Mouse (Mus musculus) CH12.LX (cell line): ENCODE measurements at regions not wholly inside any gene's neighbourhood (a gene's known extent, or its start where the extent isn't known, plus 50 kb on each side); places are given as distances from the start of the nearest gene placed in this dataset.

Source experiments
- DNase-seq: peaks from one replicate; pipeline ENCODE4 v3.0.0-alpha.2; 2013; ENCODE audit errors: extremely low read depth
- H3K27ac ChIP-seq: 2 replicates; pipeline ENCODE4 v1.5.1; 2012; ENCODE audit warnings: low read depth, mild to moderate bottlenecking, control low read depth, moderate library complexity; ENCODE audit not compliant: insufficient read depth
- H3K27me3 ChIP-seq: replicated peaks from 2 replicates; pipeline ENCODE3; 2012; ENCODE audit warnings: inconsistent platforms
- H3K36me3 ChIP-seq, 2 experiments: replicated peaks in 1 of 2; 2 replicates each; pipeline versions ENCODE3 to v1.6.1; 2012; ENCODE audit warnings: inconsistent platforms in 1 of 2, low read length in 1 of 2, mild to moderate bottlenecking in 1 of 2, mixed read lengths in 1 of 2, moderate library complexity in 1 of 2; ENCODE audit not compliant: control insufficient read depth in 1 of 2, insufficient read depth in 1 of 2
- H3K4me1 ChIP-seq, 2 experiments: 2 replicates each; pipeline ENCODE4 v1.6.1; 2012; ENCODE audit warnings: inconsistent platforms in 1 of 2, moderate library complexity in 1 of 2; ENCODE audit not compliant: insufficient read depth in 2 of 2, control insufficient read depth in 1 of 2
- H3K4me2 ChIP-seq: 2 replicates; pipeline ENCODE4 v1.6.1; 2012; ENCODE audit warnings: low read depth, mild to moderate bottlenecking, control low read depth; ENCODE audit not compliant: poor library complexity, insufficient read depth, severe bottlenecking
- H3K4me3 ChIP-seq, 3 experiments: fragments of 150-350 bp in 1 of 3; sonication (generic) in 1 of 3; replicated peaks in 1 of 3; 2 replicates each; pipeline versions ENCODE3 to v1.5.1; 2011 to 2012; ENCODE audit warnings: low read depth in 2 of 3, low read length in 2 of 3, mild to moderate bottlenecking in 2 of 3, moderate library complexity in 2 of 3, control low read depth in 1 of 3, improper control_type of control experiment in 1 of 3, inconsistent platforms in 1 of 3, mixed read lengths in 1 of 3; ENCODE audit not compliant: poor library complexity in 1 of 3
- H3K79me2 ChIP-seq: replicated peaks from 2 replicates; pipeline ENCODE4 v1.6.1; 2012; ENCODE audit warnings: mild to moderate bottlenecking, moderate library complexity; ENCODE audit not compliant: control insufficient read depth, poor library complexity, insufficient read depth, severe bottlenecking; ENCODE audit errors: extremely low read depth
- H3K9ac ChIP-seq: 2 replicates; pipeline ENCODE4 v1.6.1; 2012; ENCODE audit warnings: low read depth, mild to moderate bottlenecking, control low read depth, moderate library complexity; ENCODE audit not compliant: insufficient read depth
- H3K9me3 ChIP-seq: replicated peaks from 2 replicates; pipeline ENCODE3; 2012; ENCODE audit warnings: low read length, inconsistent platforms, mixed read lengths
- CHD1 ChIP-seq: IDR thresholded peaks from 2 replicates; pipeline ENCODE4 v1.6.1; 2012; ENCODE audit warnings: low read depth, low read length, improper control_type of control experiment, inconsistent platforms
- CTCF ChIP-seq, 2 experiments: IDR thresholded peaks in 1 of 2; conservative IDR thresholded peaks in 1 of 2; 2 replicates each; pipeline ENCODE4 v1.5.1; 2011 to 2012; ENCODE audit warnings: low read depth in 2 of 2, low read length in 2 of 2, improper control_type of control experiment in 1 of 2, inconsistent platforms in 1 of 2, mild to moderate bottlenecking in 1 of 2, moderate library complexity in 1 of 2
- E2F4 ChIP-seq: IDR thresholded peaks from 2 replicates; pipeline ENCODE4 v1.6.1; 2011; ENCODE audit warnings: low read depth, low read length, improper control_type of control experiment; ENCODE audit not compliant: insufficient replicate concordance
- JUND ChIP-seq: conservative IDR thresholded peaks from 2 replicates; pipeline ENCODE4 v1.6.1; 2011; ENCODE audit warnings: low read depth, low read length, improper control_type of control experiment
- POLR2A ChIP-seq: IDR thresholded peaks from 2 replicates; pipeline ENCODE4 v1.6.1; 2011; ENCODE audit warnings: low read depth, mild to moderate bottlenecking, improper control_type of control experiment, low read length
- RAD21 ChIP-seq: IDR thresholded peaks from 2 replicates; pipeline ENCODE4 v1.6.1; 2011; ENCODE audit warnings: low read depth, mild to moderate bottlenecking, low read length, improper control_type of control experiment, moderate library complexity
- SIN3A ChIP-seq: IDR thresholded peaks from 2 replicates; pipeline ENCODE4 v1.6.1; 2012; ENCODE audit warnings: low read length, improper control_type of control experiment, inconsistent platforms
- SMC3 ChIP-seq: IDR thresholded peaks from 2 replicates; pipeline ENCODE4 v1.6.1; 2011; ENCODE audit warnings: low read depth, low read length, improper control_type of control experiment
- ZNF384 ChIP-seq: IDR thresholded peaks from 2 replicates; pipeline ENCODE4 v1.6.1; 2012; ENCODE audit warnings: low read depth, low read length, improper control_type of control experiment, inconsistent platforms
- dilution Hi-C: fragments of 300-500 bp; cut with MboI; formaldehyde crosslinking; loops from 2 replicates; pipeline ENCODE4 v1.14.3; 2020; ENCODE audit warnings: low sequenced_read_pairs; ENCODE audit not compliant: extremely low pct_unique_long_range_greater_than_20kb, extremely low pct_ligation_motif_present
- in situ Hi-C: fragments of 300-500 bp; cut with MboI; formaldehyde crosslinking; loops from 3 replicates; pipeline ENCODE4 v1.14.3; 2019; ENCODE audit warnings: low sequenced_read_pairs, low pct_ligation_motif_present, low pct_unique_long_range_greater_than_20kb, mixed read lengths

DNA sequence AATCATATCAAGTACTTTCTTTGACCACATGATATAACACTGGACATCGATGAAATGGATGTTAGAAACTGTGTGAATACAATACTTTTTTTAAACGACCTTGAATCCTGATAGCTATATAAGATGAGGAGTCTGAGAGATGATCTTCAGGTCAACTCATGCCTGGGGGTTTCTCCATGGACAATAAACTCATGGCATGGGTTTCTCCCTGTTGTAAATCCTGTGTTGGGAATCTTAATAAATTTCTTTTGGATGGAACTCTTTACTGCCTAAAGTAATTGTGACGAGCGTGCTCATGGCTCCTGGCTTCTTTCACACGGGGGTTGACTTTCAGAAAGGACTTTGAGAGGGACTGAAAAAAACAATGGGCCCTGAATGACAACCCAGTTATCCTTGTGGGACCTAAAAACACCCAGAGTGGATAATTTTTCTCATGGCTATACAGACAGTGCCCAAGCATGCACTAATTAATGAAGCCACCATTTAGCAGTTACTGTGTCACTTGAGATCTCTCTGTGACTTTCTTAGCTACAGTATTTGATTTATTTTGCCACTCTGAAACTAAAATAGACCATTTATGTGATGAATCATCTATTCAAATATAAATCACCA is 167.2 kb upstream of the Gimd1 start:
- no peak for DNase-seq
- Histone ChIP-seq H3K9me3 (no peaks in the 10 kb centered on the region), H3K79me2 (no peaks in the 10 kb centered on the region), H3K27ac (no peak overlapping the region), H3K4me1 (no peaks in the 10 kb centered on the region), H3K4me3 (no peak overlapping the region), H3K4me2 (no peak overlapping the region), H3K36me3 (no peaks in the 10 kb centered on the region), H3K27me3 (no peaks in the 10 kb centered on the region), H3K9ac (no peak overlapping the region)
- dilution Hi-C loops (no loop called here), in situ Hi-C loops (no loop called here)
- TF ChIP-seq JUND (no peak), POLR2A (no peak), CHD1 (no peak)
- TF ChIP-seq, all 38 proteins: peak for 0

GRCm38 (mm10) chr3:132471070-132471469 is 158.6 kb upstream of the Gimd1 start:
- Histone ChIP-seq H3K4me3 (no peak overlapping the region), H3K27me3 (no peaks in the 10 kb centered on the region), H3K4me1 (peaks cover 0 to 9% of the 10 kb centered on the region in 2 experiments; a peak in 2 of 4 replicates), H3K36me3 (no peaks in the 10 kb centered on the region), H3K27ac (no peak overlapping the region), H3K9ac (no peak overlapping the region), H3K9me3 (no peaks in the 10 kb centered on the region), H3K4me2 (no peak overlapping the region), H3K79me2 (no peaks in the 10 kb centered on the region)
- dilution Hi-C loops: no loop called here
- TF ChIP-seq POLR2A: no peak
- DNase-seq: no peak
- in situ Hi-C loops: no loop called here

DNA sequence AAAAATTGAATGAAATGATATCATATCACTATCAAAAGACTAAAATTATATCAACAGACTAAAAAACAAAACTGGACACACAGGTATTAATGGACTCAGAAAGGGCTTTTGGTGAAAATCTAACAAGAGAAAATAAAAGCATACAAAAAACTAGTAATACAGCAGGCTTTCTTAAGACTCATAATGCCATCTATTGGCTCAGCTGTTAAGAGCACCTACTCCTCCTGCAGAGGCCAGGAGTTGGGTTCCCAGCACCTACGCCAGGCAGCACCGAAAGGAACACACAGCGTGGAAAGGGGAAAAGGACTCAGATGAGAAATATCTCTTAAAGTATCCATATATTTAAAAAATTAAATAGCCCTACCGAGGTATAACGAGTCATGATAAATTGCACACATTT is 151.9 kb upstream of the Gimd1 start:
- dilution Hi-C loops: no loop called here
- no peaks in the 10 kb centered on the region for H3K27me3 ChIP-seq
- H3K4me1 ChIP-seq: peaks cover 0 to 9% of the 10 kb centered on the region in 2 experiments; a peak in 2 of 4 replicates
- DNase-seq: no peak
- H3K79me2 ChIP-seq: no peaks in the 10 kb centered on the region
- H3K9ac ChIP-seq: no peak overlapping the region
- H3K4me2 ChIP-seq: no peak overlapping the region
- no peak overlapping the region for H3K27ac ChIP-seq
- H3K36me3 ChIP-seq: no peaks in the 10 kb centered on the region
- TF ChIP-seq SIN3A (no peak), CTCF (conservative IDR thresholded peaks at IDR 0.05 in 1 of 2, IDR thresholded peaks at IDR 0.05 in 1 of 2; ENCODE audit: low read depth in 2 of 2, low read length in 2 of 2) (peak in 1 of 2 experiments; percentile 61; a peak in 2 of 4 replicates), RAD21 (peak; percentile 63), SMC3 (peak; percentile 37; the same call in 1 of the 2 replicates), POLR2A (no peak), ZNF384 (0 out of 2 replicates have a peak, but pooled peaks have one; percentile 36), E2F4 (no peak)
- H3K9me3 ChIP-seq: no peaks in the 10 kb centered on the region
- no peak overlapping the region for H3K4me3 ChIP-seq
- in situ Hi-C loops: no loop called here
